Mouse (Mus musculus): ENCODE data around the gene Sorcs3. TPM values are rescaled to one million over a fixed set of nuclear protein-coding genes. Genes with fewer than 3 reads are reported as not detected.

The Sorcs3 gene
- polyA plus RNA-seq, 1 experiment, result 0.66 TPM

GRCm38 (mm10) chr19:48283217-48283616 is 77.4 kb downstream of the Sorcs3 start:
- no peak for TF ChIP-seq POLR2A (IDR thresholded peaks at IDR 0.05; ENCODE audit: low read depth, low read length)
- no peak for TF ChIP-seq CTCF (conservative IDR thresholded peaks at IDR 0.05; ENCODE audit: insufficient read depth, insufficient read length, low read depth, low read length)
- no peaks in the 10 kb centered on the region for H3K27me3 ChIP-seq (replicated peaks; ENCODE audit: control insufficient read depth, insufficient read depth, low read length)
- no peak overlapping the region for H3K27ac ChIP-seq (ENCODE audit: insufficient read depth, low read depth, low read length)
- H3K4me1 ChIP-seq (ENCODE audit: control insufficient read depth, insufficient read depth, low read length), result no peaks in the 10 kb centered on the region
- no peaks in the 10 kb centered on the region for H3K36me3 ChIP-seq (ENCODE audit: control insufficient read depth, insufficient read depth, low read length)
- DNase-seq, result no peak
- WGBS, result 63% methylated on average over 4 of the region's 4 CpGs
- no peak overlapping the region for H3K4me3 ChIP-seq (ENCODE audit: insufficient read depth, low read depth, low read length)

GRCm38 (mm10) chr19:48285602-48286225 is 79.9 kb downstream of the Sorcs3 start:
- H3K4me3 ChIP-seq (ENCODE audit: insufficient read depth, low read depth, low read length), result no peak overlapping the region
- H3K27me3 ChIP-seq (replicated peaks; ENCODE audit: control insufficient read depth, insufficient read depth, low read length), result no peaks in the 10 kb centered on the region
- TF ChIP-seq CTCF (conservative IDR thresholded peaks at IDR 0.05; ENCODE audit: insufficient read depth, insufficient read length, low read depth, low read length), result no peak
- no peak for TF ChIP-seq POLR2A (IDR thresholded peaks at IDR 0.05; ENCODE audit: low read depth, low read length)
- DNase-seq, result no peak
- no peak overlapping the region for H3K27ac ChIP-seq (ENCODE audit: insufficient read depth, low read depth, low read length)
- no peaks in the 10 kb centered on the region for H3K4me1 ChIP-seq (ENCODE audit: control insufficient read depth, insufficient read depth, low read length)
- no peaks in the 10 kb centered on the region for H3K36me3 ChIP-seq (ENCODE audit: control insufficient read depth, insufficient read depth, low read length)
- 39% methylated on average over 10 of the region's 10 CpGs for WGBS

DNA sequence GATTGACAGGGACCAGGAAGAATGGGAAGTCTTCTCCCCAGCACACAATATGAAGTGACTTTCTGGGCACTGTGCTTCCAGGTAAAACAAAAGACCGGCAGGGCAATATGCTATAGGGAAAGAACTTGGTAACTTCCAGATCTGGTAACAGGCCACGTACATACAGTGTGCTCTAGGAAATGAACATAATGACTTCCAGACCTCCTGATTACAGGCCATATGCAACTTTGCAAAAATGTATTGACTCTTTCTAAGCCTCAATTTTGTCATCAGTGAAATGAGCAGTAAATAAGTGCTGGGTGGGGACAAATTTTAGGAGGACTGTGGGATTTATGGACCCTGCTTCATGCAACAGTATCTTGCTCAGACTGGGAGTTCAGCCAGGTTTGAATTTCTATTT is 88.4 kb downstream of the Sorcs3 start:
- H3K4me3 ChIP-seq (ENCODE audit: insufficient read depth, low read depth, low read length), result no peak overlapping the region
- DNase-seq, result no peak
- no peak overlapping the region for H3K27ac ChIP-seq (ENCODE audit: insufficient read depth, low read depth, low read length)
- H3K4me1 ChIP-seq (ENCODE audit: control insufficient read depth, insufficient read depth, low read length), result no peaks in the 10 kb centered on the region
- 94% methylated on average over 2 of the region's 2 CpGs for WGBS
- no peaks in the 10 kb centered on the region for H3K27me3 ChIP-seq (replicated peaks; ENCODE audit: control insufficient read depth, insufficient read depth, low read length)
- no peak for TF ChIP-seq POLR2A (IDR thresholded peaks at IDR 0.05; ENCODE audit: low read depth, low read length)
- no peak for TF ChIP-seq CTCF (conservative IDR thresholded peaks at IDR 0.05; ENCODE audit: insufficient read depth, insufficient read length, low read depth, low read length)
- no peaks in the 10 kb centered on the region for H3K36me3 ChIP-seq (ENCODE audit: control insufficient read depth, insufficient read depth, low read length)

- TF ChIP-seq POLR2A (IDR thresholded peaks at IDR 0.05; ENCODE audit: low read depth, low read length), result no peak
- H3K27ac ChIP-seq (ENCODE audit: insufficient read depth, low read depth, low read length), result no peak overlapping the region
- DNase-seq, result no peak
- 74% methylated on average over 2 of the region's 2 CpGs for WGBS
- no peaks in the 10 kb centered on the region for H3K4me1 ChIP-seq (ENCODE audit: control insufficient read depth, insufficient read depth, low read length)
- no peaks in the 10 kb centered on the region for H3K36me3 ChIP-seq (ENCODE audit: control insufficient read depth, insufficient read depth, low read length)
- no peaks in the 10 kb centered on the region for H3K27me3 ChIP-seq (replicated peaks; ENCODE audit: control insufficient read depth, insufficient read depth, low read length)
- no peak overlapping the region for H3K4me3 ChIP-seq (ENCODE audit: insufficient read depth, low read depth, low read length)
Measured at GRCm38 (mm10) chr19:48298384-48298783, 92.6 kb downstream of the Sorcs3 start.

- 74% methylated on average over 14 of the region's 14 CpGs for WGBS
- Histone ChIP-seq H3K36me3 (ENCODE audit: control insufficient read depth, insufficient read depth, low read length) (no peaks in the 10 kb centered on the region), H3K4me1 (ENCODE audit: control insufficient read depth, insufficient read depth, low read length) (no peaks in the 10 kb centered on the region), H3K27me3 (replicated peaks; ENCODE audit: control insufficient read depth, insufficient read depth, low read length) (no peaks in the 10 kb centered on the region), H3K4me3 (ENCODE audit: insufficient read depth, low read depth, low read length) (no peak overlapping the region), H3K27ac (ENCODE audit: insufficient read depth, low read depth, low read length) (no peak overlapping the region)
- DNase-seq, result no peak
- TF ChIP-seq POLR2A (IDR thresholded peaks at IDR 0.05; ENCODE audit: low read depth, low read length) (no peak), CTCF (conservative IDR thresholded peaks at IDR 0.05; ENCODE audit: insufficient read depth, insufficient read length, low read depth, low read length) (no peak)
Measured at GRCm38 (mm10) chr19:48300440-48301231, 94.8 kb downstream of the Sorcs3 start.

GRCm38 (mm10) chr19:48301300-48301699 is 95.5 kb downstream of the Sorcs3 start:
- H3K4me3 ChIP-seq (ENCODE audit: insufficient read depth, low read depth, low read length), result no peak overlapping the region
- 55% methylated on average over 3 of the region's 3 CpGs for WGBS
- no peak for DNase-seq
- H3K36me3 ChIP-seq (ENCODE audit: control insufficient read depth, insufficient read depth, low read length), result no peaks in the 10 kb centered on the region
- TF ChIP-seq POLR2A (IDR thresholded peaks at IDR 0.05; ENCODE audit: low read depth, low read length) (no peak), CTCF (conservative IDR thresholded peaks at IDR 0.05; ENCODE audit: insufficient read depth, insufficient read length, low read depth, low read length) (no peak)
- no peak overlapping the region for H3K27ac ChIP-seq (ENCODE audit: insufficient read depth, low read depth, low read length)
- H3K4me1 ChIP-seq (ENCODE audit: control insufficient read depth, insufficient read depth, low read length), result no peaks in the 10 kb centered on the region
- no peaks in the 10 kb centered on the region for H3K27me3 ChIP-seq (replicated peaks; ENCODE audit: control insufficient read depth, insufficient read depth, low read length)

- H3K27ac ChIP-seq (ENCODE audit: insufficient read depth, low read depth, low read length), result no peak overlapping the region
- no peak for DNase-seq
- TF ChIP-seq CTCF (conservative IDR thresholded peaks at IDR 0.05; ENCODE audit: insufficient read depth, insufficient read length, low read depth, low read length) (no peak), POLR2A (IDR thresholded peaks at IDR 0.05; ENCODE audit: low read depth, low read length) (no peak)
Measured at GRCm38 (mm10) chr19:48308341-48308740, 102.5 kb downstream of the Sorcs3 start.

More at GRCm38 (mm10) chr19:48308341-48308740, 102.5 kb downstream of the Sorcs3 start:
- no peak overlapping the region for H3K4me3 ChIP-seq (ENCODE audit: insufficient read depth, low read depth, low read length)
- WGBS, result 86% methylated on average over 8 of the region's 8 CpGs
- H3K36me3 ChIP-seq (ENCODE audit: control insufficient read depth, insufficient read depth, low read length), result no peaks in the 10 kb centered on the region
- no peaks in the 10 kb centered on the region for H3K27me3 ChIP-seq (replicated peaks; ENCODE audit: control insufficient read depth, insufficient read depth, low read length)
- no peaks in the 10 kb centered on the region for H3K4me1 ChIP-seq (ENCODE audit: control insufficient read depth, insufficient read depth, low read length)
